Mouse (Mus musculus): Measurements from ENCODE around the gene Prss29.
A peak's percentile ranks its signal among the peaks of the same experiment; 100 is the strongest.

DNA sequence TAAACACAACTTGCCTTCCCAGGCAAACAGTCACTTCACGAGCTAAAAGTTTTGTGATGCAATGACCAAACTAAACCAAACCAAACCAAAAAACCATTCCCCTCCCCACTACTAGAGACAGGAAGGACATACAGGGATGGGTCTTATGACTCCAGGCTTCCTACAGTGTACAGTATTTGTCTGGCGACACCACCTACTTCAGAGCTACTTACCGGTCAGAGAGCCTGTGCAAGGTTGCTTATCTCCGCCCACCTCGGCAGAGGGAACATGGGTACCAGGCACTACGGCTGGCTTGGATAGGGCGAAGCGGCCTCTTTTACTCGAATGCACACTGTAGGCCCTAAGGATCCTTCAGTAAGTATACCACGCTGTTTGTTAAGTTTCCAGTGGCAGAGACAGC lies 46.1 kb upstream of the Prss29 start:
- TF ChIP-seq POLR2A (IDR thresholded peaks at IDR 0.05; ENCODE audit: borderline replicate concordance, extremely low read depth, low read depth, low read length) = peak; percentile 48; the same call in 1 of the 2 replicates
- TF ChIP-seq CTCF (IDR thresholded peaks at IDR 0.05; ENCODE audit: insufficient read depth, low read length) = no peak

All from lung, adult 2 months (tissue).